Mouse (Mus musculus): ENCODE data around the gene Aldoc. TPM values are rescaled to one million over a fixed set of nuclear protein-coding genes. Genes with fewer than 3 reads are reported as not detected.
A peak's percentile ranks its signal among the peaks of the same experiment; 100 is the strongest.

The Aldoc gene
- total and polyA plus RNA-seq, 2 experiments from 2014 or later = 15.1 to 32.5 TPM

- H3K9ac ChIP-seq (replicated peaks; ENCODE audit: low read depth, low read length) = no peak overlapping the region
- peaks cover 67% of the 10 kb centered on the region for H3K36me3 ChIP-seq (replicated peaks; ENCODE audit: control insufficient read depth, insufficient read depth, low read length)
- no peak overlapping the region for H3K4me2 ChIP-seq (ENCODE audit: low read depth, low read length)
- H3K27ac ChIP-seq (ENCODE audit: low read depth) = no peak overlapping the region
- H3K4me1 ChIP-seq (ENCODE audit: control insufficient read depth, insufficient read depth) = no peaks in the 10 kb centered on the region
- TF ChIP-seq EP300 (IDR thresholded peaks at IDR 0.05; ENCODE audit: low read depth) (no peak), CTCF (IDR thresholded peaks at IDR 0.05; ENCODE audit: low read depth) (no peak)
- H3K9me3 ChIP-seq (replicated peaks; ENCODE audit: control insufficient read depth, low read length) = no peaks in the 10 kb centered on the region
- no peak for ATAC-seq (ENCODE audit: insufficient read depth, low read depth)
- no peak for DNase-seq (ENCODE audit: low spot score)
- H3K4me3 ChIP-seq (ENCODE audit: low read depth, low read length) = no peak overlapping the region
- 89% methylated on average over 8 of the region's 8 CpGs for WGBS
- no peaks in the 10 kb centered on the region for H3K27me3 ChIP-seq (ENCODE audit: control insufficient read depth, insufficient read depth, low read length)
These were observed 11.8 kb upstream of the Aldoc start for GRCm38 (mm10) chr11:78310861-78311511.

DNA sequence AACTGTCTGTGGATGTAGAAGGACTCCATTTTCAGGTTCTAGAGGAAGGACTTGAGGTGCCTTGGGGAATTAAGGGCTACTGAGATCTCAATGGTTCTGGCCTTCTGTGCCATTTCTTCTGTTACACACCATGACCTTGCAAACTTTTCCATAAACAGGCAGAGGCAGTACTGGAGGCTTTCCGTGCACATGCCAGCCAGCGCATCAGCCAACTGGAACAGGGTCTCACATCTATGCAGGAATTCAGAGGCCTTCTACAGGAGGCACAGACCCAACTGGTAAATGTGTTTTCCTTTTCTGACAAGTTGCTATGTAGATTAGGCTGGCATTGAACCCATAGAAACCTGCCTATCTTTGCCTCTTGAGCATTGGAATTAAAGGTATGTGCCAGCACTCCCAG, 9.1 kb upstream of the Aldoc start:
- WGBS = 58% methylated on average over 2 of the region's 2 CpGs
- H3K4me2 ChIP-seq (ENCODE audit: low read depth, low read length) = no peak overlapping the region
- no peaks in the 10 kb centered on the region for H3K9me3 ChIP-seq (replicated peaks; ENCODE audit: control insufficient read depth, low read length)
- H3K9ac ChIP-seq (replicated peaks; ENCODE audit: low read depth, low read length) = no peak overlapping the region
- H3K27ac ChIP-seq (ENCODE audit: low read depth) = 0 out of 2 replicates have a peak overlapping the region, but pooled peaks have one; percentile 25
- DNase-seq (ENCODE audit: low spot score) (no peak), ATAC-seq (ENCODE audit: insufficient read depth, low read depth) (no peak; the same call in 1 of the 2 replicates)
- no peaks in the 10 kb centered on the region for H3K4me1 ChIP-seq (ENCODE audit: control insufficient read depth, insufficient read depth)
- no peak overlapping the region for H3K4me3 ChIP-seq (ENCODE audit: low read depth, low read length)
- TF ChIP-seq EP300 (IDR thresholded peaks at IDR 0.05; ENCODE audit: low read depth) = no peak
- H3K36me3 ChIP-seq (replicated peaks; ENCODE audit: control insufficient read depth, insufficient read depth, low read length) = peaks cover 73% of the 10 kb centered on the region
- H3K27me3 ChIP-seq (ENCODE audit: control insufficient read depth, insufficient read depth, low read length) = no peaks in the 10 kb centered on the region

DNA sequence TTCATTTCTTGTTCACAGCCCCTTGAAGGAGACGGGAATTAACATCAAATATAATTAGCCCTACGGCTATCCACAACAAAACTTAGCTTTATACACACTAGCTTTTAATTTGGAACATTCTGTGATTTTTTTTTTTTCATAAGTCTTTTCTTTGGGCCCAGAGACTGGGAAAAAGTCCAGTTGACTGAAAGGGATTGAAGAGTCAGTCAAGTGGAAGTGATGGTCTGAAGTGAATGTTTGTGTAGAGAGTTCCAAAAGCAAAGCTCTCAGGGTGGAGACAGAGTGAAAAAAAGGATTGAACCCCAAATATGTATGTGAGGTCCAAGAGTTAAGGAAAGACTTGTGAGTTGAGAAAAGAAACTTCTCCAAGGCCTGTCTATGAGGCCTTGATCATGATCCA, 4.4 kb upstream of the Aldoc start:
- 92% methylated on average over 2 of the region's 2 CpGs for WGBS

GRCm38 (mm10) chr11:78322076-78322831, 514 bp upstream of the Aldoc start:
- no peaks in the 10 kb centered on the region for H3K9me3 ChIP-seq (replicated peaks; ENCODE audit: control insufficient read depth, low read length)
- TF ChIP-seq CTCF (IDR thresholded peaks at IDR 0.05; ENCODE audit: low read depth) = no peak
- TF ChIP-seq EP300 (IDR thresholded peaks at IDR 0.05; ENCODE audit: low read depth) = no peak
- H3K27ac ChIP-seq (ENCODE audit: low read depth) = no peak overlapping the region
- no peaks in the 10 kb centered on the region for H3K27me3 ChIP-seq (ENCODE audit: control insufficient read depth, insufficient read depth, low read length)
- DNase-seq (ENCODE audit: low spot score) (no peak), ATAC-seq (ENCODE audit: insufficient read depth, low read depth) (peak; percentile 7; the same call in 1 of the 2 replicates)
- H3K9ac ChIP-seq (replicated peaks; ENCODE audit: low read depth, low read length) = no peak overlapping the region
- H3K4me2 ChIP-seq (ENCODE audit: low read depth, low read length) = peak overlapping the region; percentile 47
- 0 out of 2 replicates have a peak overlapping the region, but pooled peaks have one; percentile 22 for H3K4me3 ChIP-seq (ENCODE audit: low read depth, low read length)
- peaks cover 19% of the 10 kb centered on the region for H3K4me1 ChIP-seq (ENCODE audit: control insufficient read depth, insufficient read depth)
- WGBS = 45% methylated on average over 2 of the region's 2 CpGs
- peaks cover 41% of the 10 kb centered on the region for H3K36me3 ChIP-seq (replicated peaks; ENCODE audit: control insufficient read depth, insufficient read depth, low read length)

More for the DNA sequence above, 4.4 kb upstream of the Aldoc start:
- Histone ChIP-seq H3K27me3 (ENCODE audit: control insufficient read depth, insufficient read depth, low read length) (no peaks in the 10 kb centered on the region), H3K9me3 (replicated peaks; ENCODE audit: control insufficient read depth, low read length) (no peaks in the 10 kb centered on the region), H3K4me3 (ENCODE audit: low read depth, low read length) (no peak overlapping the region), H3K4me1 (ENCODE audit: control insufficient read depth, insufficient read depth) (peaks cover 12% of the 10 kb centered on the region), H3K9ac (replicated peaks; ENCODE audit: low read depth, low read length) (no peak overlapping the region), H3K4me2 (ENCODE audit: low read depth, low read length) (no peak overlapping the region), H3K36me3 (replicated peaks; ENCODE audit: control insufficient read depth, insufficient read depth, low read length) (peaks cover 69% of the 10 kb centered on the region), H3K27ac (ENCODE audit: low read depth) (no peak overlapping the region)
- no peak for TF ChIP-seq EP300 (IDR thresholded peaks at IDR 0.05; ENCODE audit: low read depth)
- TF ChIP-seq CTCF (IDR thresholded peaks at IDR 0.05; ENCODE audit: low read depth) = no peak
- no peak for ATAC-seq (ENCODE audit: insufficient read depth, low read depth)
- no peak for DNase-seq (ENCODE audit: low spot score)

- Histone ChIP-seq H3K4me3 (ENCODE audit: low read depth, low read length) (no peak overlapping the region), H3K9ac (replicated peaks; ENCODE audit: low read depth, low read length) (no peak overlapping the region), H3K4me1 (ENCODE audit: control insufficient read depth, insufficient read depth) (peaks cover 27% of the 10 kb centered on the region), H3K36me3 (replicated peaks; ENCODE audit: control insufficient read depth, insufficient read depth, low read length) (peaks cover 21% of the 10 kb centered on the region), H3K9me3 (replicated peaks; ENCODE audit: control insufficient read depth, low read length) (no peaks in the 10 kb centered on the region), H3K27ac (ENCODE audit: low read depth) (no peak overlapping the region), H3K27me3 (ENCODE audit: control insufficient read depth, insufficient read depth, low read length) (no peaks in the 10 kb centered on the region), H3K4me2 (ENCODE audit: low read depth, low read length) (no peak overlapping the region; the same call in 1 of the 2 replicates)
- 72% methylated on average over 15 of the region's 15 CpGs for WGBS
- DNase-seq (ENCODE audit: low spot score) = no peak
- TF ChIP-seq EP300 (IDR thresholded peaks at IDR 0.05; ENCODE audit: low read depth) = no peak
- TF ChIP-seq CTCF (IDR thresholded peaks at IDR 0.05; ENCODE audit: low read depth) = no peak
- ATAC-seq (ENCODE audit: insufficient read depth, low read depth) = no peak
These were observed 1.4 kb downstream of the Aldoc start for GRCm38 (mm10) chr11:78324000-78324785.

Data from heart, postnatal 0 days (tissue).